Mouse (Mus musculus): Measurements from ENCODE around the gene Myo1g. TPM values are rescaled to one million over a fixed set of nuclear protein-coding genes. Genes with fewer than 3 reads are reported as not detected.

Gene Myo1g
- total RNA-seq, 2 experiments from 2014 or later, result 1.4 to 1.6 TPM

DNA sequence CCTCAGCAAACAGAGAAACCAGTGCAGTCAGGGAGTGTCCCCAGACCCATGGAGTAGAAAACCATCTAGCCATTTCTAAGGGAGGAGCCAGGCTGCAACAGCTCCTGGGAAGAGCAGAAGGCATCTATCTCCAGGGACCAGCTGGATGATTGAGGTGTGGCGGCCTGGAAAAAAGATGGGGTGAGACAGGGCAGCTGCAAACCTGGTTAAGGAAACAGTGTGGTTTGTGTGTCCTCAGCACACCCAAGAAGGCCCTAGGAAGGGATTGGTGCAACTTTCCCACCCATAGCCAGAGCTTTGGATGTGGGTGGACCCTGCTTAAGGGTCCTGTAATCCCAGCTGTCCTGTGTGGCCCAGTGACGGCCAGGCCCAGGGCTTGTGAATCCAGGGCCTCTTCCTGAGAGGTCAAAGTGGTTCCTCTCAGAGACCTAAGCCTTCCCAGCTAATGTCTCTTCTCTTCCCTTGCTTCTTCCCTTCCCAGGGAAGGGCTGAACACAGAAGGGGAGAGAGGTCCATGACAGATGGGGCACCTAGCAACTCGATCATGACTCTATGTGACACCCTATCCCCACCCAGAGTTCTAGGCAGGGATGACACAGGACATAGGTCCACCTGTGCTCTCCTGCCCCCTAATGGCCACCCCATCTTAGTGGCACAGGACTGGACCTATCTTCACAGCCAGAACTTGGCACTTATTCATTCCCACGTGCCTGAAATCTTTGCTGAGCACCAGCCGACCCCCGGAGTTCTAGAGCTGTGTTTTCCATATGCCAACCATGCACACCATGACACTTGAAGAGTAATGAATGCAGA lies 30.9 kb downstream of the Myo1g start:
- intact Hi-C loops (cut with DNase I), result no loop called here
- DNase-seq, result peak; percentile 47 to 58

DNA sequence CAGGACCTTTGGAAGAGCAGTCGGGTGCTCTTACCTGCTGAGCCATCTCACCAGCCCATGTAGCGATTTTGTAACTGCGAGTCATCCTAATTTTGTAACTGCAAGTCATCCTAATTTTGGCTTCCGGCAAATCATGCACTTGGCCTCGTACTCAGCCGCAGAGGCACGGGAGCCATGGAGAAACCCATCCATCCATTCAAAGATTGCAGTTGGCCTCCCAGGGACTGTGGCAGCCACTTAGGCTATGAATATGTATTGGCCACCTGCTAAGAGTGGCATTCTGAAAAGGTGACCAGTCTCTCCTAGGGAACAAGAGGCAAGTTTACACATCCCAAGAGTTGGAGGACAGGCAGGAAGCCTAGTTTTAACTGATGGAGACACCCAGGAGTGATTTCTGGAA lies 31.5 kb downstream of the Myo1g start:
- no peak for DNase-seq
- intact Hi-C loops (cut with DNase I), result no loop called here

DNA sequence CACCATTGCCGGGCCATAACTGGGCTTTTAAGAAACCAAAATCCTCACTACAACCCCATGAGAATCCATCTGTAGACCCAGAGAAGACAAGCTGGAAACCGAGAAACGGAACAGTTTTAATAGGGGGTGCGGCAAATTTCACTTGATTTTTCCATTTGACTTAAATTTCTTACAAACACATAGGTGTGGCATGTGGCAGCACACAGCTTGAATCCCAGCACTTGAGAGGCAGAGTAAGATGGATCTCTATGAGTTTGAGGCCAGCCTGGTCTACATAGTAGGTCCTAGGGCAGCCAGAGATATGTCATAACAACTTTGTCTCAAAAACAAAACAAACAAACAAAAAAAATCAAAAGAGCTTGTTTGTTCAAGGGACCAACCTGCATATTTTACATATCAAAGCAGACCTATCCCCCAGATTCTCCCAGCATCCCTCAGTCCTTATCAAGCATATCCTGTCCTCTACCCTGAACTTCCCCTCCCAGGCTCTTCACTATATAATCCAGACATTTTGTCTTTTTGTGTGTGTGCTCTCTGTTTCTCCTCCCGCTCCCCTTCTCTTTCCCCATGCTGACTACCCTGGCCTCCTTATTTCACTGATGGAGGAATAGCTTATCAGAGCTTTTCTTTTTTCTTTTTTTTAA lies 32.6 kb downstream of the Myo1g start:
- no peak for DNase-seq
- intact Hi-C loops (cut with DNase I), result no loop called here

DNA sequence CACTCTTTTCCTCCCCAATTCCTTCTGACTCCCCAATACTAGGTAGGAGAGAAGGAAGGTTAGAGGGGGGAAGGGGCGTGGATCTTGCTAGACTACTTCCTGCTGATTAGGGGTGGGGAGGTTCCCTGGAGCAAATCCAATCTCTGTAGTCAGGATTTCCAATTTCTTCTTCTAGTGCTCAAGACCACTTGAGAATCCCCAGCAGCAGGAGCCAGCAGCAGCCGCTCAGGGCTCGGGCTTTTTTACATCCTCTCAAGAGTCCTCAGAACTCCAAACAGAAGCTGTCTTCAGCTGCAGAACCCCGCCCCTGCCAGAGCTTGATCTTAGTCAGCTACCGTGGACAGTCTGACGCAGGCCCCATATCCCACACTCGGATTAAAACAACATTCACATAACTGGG lies 33.3 kb downstream of the Myo1g start:
- intact Hi-C loops (cut with DNase I), result no loop called here
- no peak for DNase-seq

DNA sequence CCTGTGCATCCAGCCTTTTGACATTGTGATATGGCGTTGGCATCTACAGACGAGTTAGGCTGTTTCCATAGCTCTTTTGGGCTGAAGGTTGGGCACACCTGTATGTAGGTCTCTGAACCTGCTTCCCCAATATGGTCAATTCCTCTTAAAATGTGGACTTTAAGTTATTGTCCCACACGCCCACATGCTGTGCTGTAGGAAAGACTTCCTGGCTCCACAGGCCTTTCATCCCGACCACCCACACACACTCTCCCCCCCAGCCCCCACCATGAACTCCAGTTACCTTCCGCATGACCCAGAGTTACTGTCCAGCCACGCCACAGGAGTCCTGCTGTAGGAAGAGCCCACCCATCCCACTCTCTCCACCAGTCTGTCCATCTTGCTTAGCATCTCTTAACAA lies 33.8 kb downstream of the Myo1g start:
- DNase-seq, result no peak
- intact Hi-C loops (cut with DNase I), result no loop called here

DNA sequence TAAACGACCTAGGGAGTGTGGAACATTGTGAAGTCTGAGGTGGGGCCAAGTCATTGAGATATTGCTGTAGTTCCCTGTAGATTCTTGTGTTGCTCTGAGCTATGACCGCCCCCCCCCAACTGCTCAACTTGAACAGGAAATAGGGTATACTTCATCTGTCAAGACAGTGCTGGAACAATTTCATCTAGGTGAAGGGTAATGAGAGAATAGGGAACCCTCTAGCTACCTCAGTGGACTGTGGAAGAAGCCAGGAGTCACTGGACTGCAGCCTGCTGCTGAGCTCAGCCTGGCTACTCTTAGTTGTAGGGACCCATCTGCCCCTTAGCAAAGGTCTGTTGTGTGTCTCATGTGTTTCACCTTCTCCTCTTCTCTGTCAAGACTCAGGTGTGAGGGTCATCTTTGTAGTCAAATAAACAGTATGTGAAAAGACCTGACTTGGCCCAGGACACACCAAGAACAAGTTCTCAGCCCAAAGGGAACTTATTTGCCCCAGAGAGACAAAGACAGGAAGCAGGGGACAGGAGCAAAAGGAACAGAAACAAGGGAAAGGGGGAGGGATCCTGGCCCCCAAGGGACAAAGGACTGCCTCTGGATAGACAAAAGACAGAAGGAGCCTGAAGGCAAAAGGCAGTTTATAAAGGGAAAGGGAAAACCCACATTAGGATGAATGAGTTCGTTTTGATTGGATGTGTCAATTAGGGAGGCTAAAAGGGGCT lies 36.4 kb downstream of the Myo1g start:
- intact Hi-C loops (cut with DNase I), result no loop called here
- DNase-seq, result no peak

DNA sequence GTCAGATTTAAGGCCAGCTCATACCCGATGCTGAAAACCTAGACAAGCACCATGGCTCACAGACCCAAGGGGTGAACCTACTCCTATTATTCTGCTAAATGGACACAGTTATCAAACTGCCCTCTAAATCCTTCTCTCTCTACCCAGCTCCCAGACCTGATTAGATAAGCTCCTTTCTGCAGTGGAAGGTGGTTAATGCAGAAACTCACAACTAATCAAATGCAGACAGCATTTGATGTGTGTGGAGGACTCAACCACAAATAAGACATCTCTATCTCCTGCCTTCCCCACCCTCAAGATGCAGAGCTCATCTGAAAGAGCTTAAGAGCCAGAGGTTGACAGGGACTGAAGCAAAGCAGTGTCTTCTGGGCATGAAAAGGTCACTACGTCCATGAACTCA lies 37.7 kb downstream of the Myo1g start:
- intact Hi-C loops (cut with DNase I), result no loop called here
- no peak for DNase-seq

DNA sequence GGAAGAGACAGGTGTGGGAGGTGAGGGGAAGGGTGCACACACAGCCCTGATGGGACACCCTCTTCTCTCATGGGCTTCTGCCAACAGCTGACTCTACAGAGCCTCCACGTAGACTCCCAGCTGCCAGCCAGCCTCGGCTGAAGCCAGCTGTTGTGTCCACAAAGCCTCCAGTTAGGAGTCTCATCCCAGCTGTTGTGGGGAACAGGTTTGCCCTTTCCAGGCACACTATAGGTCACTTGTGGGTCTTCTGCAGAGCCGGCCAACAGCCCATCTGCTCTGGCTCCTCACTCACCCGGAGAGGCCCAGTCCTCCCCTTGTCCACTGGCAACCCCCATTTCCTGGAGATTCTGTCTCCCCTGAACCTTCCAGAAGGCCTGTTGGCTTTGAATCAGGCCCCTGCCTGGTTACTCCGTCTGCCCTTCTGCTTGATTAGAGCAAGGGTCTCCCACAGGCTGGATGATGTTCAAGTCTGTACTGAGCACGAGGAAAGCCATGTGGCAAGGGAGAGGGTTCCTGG lies 39.0 kb downstream of the Myo1g start:
- peak; percentile 25 to 41 for DNase-seq
- intact Hi-C loops (cut with DNase I), result no loop called here

DNA sequence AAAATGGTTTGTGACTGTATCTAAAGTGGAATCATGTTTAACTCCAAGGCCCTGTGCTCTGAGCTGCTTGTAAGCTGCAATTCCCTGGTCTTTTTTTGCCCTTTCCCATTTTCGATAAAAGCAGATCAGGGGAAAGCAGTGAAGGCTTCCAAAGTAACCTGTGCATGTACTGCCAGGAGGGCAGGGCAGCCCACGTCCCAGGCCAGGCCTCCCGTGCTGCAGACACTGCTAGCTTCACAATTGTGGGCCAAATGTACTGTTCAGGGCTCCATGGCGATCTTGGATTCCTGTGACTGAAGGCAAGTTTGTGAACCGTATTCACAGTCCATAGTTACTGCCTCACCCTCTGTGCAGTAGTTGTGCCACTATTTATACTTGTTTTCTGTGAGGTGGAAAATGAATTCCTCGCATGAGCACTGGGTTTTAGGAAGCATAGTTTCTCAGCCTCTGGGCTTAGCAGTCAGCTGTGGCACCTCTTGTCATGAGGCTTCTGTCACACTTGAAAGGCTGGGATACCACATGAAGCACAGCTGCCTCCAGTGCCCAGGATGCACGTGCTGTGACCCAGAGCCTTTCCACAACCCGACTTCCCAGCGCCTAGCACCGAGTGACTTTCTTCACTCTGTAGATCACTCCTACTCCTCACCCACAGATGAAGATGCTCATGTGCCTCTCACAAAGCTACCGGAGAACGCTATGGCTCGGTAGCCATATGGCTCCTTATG lies 39.9 kb downstream of the Myo1g start:
- intact Hi-C loops (cut with DNase I), result no loop called here
- no peak for DNase-seq

DNA sequence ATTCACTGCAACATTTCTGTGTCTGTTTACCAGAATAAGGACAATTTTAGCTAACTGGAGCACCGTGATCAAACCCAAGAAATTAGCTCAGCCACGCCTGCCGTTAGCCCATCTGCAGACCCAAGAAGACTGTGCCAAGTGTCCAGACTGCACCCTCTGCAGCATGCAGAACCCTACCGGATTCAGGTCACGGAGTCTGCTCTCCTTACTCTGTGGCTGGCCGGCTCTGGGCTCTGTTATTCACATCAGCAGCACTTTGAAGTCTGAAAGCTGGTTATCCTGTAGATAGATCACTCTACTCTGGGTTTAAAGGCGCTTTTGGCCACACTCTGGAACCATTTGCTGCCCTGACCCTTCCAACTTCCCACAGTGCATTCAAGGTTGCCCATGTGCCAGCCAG lies 40.6 kb downstream of the Myo1g start:
- intact Hi-C loops (cut with DNase I), result no loop called here
- no peak for DNase-seq

DNA sequence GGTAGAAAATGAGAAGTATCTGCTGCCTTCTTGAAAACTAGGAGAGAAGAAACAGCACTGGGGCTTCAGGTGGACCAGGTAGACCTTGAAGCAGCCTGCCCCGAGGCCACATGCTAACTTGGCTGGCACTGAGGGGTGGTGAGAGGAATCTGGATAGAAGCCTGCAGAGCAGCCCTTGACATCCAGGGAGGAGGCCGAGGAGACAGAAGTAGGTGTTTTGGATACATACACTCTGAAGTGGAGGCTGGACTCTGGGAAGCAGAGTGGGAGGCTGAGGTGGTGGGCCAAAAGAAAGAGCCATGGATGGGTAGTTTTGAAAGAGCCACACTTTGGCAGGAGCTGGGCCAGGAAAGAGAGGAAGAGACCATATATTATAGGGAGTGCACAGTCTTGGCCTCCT lies 41.5 kb downstream of the Myo1g start:
- intact Hi-C loops (cut with DNase I), result no loop called here
- no peak for DNase-seq

DNA sequence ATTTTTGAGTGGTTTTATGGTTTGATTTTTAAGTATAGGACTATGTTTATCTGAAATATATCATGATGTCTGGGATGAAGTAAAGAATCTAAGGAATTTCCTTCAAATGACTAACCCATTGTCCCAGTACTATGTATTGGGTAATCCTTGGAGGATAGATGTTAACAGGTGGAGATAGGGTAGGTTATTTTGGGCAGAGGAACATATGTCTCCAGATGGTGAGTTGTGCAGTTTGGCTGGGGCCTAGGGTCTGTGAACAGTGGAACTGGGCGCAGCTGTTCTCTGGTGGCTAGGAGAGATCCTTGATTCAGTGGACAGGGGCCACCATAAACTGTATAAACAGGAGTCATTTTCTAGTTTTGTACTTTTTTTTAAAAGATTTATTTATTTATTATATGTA lies 43.4 kb downstream of the Myo1g start:
- intact Hi-C loops (cut with DNase I), result no loop called here
- DNase-seq, result no peak

DNA sequence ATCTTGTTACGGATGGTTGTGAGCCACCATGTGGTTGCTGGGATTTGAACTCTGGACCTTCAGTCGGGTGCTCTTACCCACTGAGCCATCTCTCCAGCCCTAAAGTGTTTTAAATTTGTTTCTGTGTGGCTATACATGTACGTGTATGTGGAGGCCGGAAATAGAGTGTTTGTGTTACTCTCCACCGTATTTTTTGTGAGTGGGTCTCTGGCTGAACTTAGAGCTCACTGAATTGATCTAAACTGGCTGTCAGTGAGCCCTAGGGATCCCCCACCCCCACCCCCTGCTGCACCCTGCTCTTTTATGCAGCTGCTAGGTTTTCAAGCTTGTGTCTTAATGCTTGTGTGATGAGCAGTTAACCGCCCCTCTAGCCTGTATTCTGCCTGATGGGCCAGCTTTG lies 43.9 kb downstream of the Myo1g start:
- intact Hi-C loops (cut with DNase I), result no loop called here
- no peak for DNase-seq

DNA sequence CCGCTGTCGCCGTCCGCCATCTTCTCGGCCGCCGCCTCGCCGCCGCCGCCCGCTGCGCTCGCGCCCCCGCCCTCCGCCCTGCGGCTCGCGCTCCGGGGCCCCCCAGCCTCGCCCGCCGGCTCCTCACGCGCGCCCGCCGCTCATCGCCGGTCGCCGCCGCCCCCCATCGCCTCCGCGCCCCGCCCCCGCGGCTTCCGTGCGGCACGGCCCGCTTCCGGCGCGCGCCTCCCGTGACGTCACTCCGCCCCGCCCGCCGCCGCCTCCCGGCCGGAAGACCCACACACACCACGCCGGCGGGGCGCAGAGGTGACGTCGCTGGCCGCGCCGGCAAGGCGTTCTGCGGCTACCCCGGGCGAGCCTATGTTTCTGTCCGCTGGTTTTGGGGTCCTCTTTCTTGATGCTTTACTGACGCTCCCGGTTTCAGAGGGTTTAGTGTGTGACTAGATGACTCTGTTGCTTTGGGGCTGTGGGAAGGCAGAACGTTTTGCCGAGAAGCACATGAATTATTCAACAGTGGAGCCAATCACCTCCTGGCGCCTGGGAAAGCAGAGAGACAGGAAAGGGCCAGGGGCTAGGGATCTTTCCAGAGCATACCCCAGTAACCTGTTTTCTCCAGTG lies 44.8 kb downstream of the Myo1g start, which contains the start of gene Purb:
TSS of gene Purb (minus strand) at position 51 of the 618 bp plus-strand sequence.
- intact Hi-C loops (cut with DNase I), result no loop called here
- DNase-seq, result peak; percentile 92 to 94

DNA sequence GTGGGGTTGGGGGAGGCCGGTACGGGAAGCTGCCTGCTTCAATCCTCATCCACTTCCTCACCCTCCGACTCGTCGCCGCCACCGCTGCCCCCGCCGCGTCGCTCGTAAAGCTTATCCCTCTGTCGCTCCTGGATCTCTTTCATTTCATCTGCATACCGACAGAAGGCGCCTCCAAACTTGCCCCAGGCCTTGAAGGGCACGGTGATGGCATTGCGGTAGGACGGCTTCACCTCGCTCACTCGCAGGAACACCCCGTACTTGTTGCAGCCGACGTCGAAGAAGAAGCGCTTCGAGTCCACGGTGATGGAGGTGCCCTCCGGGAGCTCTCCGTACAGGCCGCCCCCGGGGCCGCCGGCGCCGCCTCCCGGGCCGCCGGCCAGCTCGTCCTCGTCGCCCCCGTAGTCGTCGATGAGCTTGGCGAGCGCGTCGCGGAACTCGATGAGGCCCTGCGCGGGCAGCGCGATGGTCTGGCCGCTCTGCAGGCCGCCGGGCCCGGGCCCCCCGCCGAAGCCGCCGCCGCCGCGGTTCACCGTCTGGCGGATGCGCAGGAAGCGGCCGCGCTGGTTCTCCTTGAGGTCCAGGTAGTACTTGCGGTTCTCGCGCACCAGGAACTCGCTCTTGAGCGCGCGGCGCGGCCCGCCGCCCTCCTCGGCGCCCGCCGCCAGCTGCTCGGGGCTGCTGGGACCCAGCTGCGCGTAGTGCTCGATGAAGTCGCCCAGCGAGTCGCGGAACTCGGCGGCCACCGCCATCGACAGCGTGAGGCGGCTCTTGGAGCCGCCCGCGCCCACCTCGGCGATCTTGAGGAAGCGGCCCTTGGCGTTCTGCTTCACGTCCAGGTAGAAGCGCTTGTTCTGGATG lies 45.7 kb downstream of the Myo1g start:
- DNase-seq, result peak; percentile 72 to 77
- intact Hi-C loops (cut with DNase I), result loop anchor here (5.0 kb wide), 1 partner anchor 72 kb away; the partner anchor contains the start of gene Ccm2

DNA sequence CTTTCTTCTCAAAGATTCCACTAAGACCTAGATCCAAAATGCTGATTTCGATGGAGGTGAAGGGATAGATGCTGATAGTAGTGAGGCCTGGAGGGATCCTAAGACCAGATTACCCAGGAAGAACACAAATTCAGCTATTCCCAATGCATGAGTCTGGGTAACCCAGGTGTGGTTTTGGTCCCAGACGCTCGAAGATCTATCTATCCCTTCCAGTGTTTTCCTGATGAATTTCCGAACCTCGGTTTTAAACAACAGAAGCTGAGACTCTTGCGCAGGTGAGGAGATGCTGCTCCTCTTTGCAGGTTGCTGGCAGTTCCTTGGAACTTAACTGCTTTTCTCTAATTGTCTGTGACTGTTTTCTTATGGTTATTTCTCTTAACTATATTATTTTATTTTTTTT lies 46.4 kb downstream of the Myo1g start:
- DNase-seq, result no peak
- intact Hi-C loops (cut with DNase I), result loop anchor here (5.0 kb wide), 1 partner anchor 73 kb away; the partner anchor contains the start of gene Ccm2

DNA sequence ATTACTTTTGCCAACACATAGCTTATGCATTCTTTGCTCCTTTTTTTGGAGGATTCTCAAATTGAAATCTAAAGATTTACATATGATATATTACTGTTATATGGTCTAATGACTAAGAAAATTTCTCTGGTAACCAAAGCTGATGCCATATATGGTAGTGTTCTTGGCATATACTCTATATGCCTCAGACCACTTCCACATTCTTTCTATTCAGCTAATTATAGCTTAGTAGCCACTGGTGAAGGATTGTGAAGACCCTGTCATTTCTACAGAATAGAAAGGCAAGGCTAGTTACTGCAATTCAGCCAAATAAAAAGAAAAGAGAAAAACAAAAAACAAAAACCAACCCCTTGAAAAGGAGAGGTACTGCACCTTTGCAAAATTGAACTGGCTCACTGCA lies 48.7 kb downstream of the Myo1g start:
- DNase-seq, result no peak
- intact Hi-C loops (cut with DNase I), result loop anchor here (2.0 to 5.0 kb wide), 2 partner anchors 57 to 75 kb away; partner anchors contain the start of gene Ccm2

DNA sequence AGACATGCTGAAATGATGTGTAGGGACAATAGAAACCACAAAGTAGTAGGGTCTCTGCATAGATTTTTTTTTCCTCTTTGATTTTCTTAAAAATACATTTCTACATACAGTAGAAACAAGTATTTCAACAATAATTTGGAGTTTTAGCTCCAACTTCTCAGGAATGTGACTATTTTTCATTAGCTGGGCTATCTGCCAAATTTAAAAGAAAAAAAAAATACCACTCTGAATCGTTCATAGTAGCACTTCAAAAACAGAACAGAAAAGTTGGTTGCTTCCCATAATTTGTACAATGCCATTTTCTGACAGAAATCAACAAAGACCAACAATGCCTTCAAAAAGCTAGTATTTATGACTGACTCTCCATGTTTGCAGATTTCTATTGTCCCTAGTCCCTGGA lies 49.3 kb downstream of the Myo1g start:
- intact Hi-C loops (cut with DNase I), result loop anchor here (5.0 kb wide), 1 partner anchor 76 kb away; the partner anchor contains the start of gene Ccm2

DNA sequence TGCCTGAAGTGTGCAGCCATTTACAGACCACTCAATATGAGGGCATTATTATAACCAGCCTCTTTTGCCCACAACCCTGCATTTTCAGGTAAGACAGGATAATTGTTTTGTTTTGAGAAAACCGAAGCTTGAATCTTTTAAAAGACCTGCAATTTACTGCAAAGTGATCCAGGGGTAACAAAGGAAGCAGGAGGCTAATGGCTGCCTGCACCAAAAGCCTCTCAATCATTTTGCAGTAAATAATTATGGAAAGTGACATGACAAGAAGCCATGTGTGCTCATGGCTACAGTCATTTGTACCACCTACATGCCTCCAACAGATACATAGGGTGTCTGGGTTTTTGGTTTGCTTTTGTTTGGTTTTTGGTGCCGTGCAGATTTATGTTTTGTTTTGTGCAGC lies 49.7 kb downstream of the Myo1g start:
- DNase-seq, result no peak
- intact Hi-C loops (cut with DNase I), result loop anchor here (5.0 kb wide), 1 partner anchor 76 kb away; the partner anchor contains the start of gene Ccm2

More for the DNA sequence above, 49.3 kb downstream of the Myo1g start:
- DNase-seq, result no peak

All from heart, postnatal 10 days (tissue).